Comparison of ENCODE assay signal across 8 mouse cellular contexts in genomic region chr8:84208381-84209380, GRCm38 (mm10). TPM values are rescaled to one million over a fixed set of nuclear protein-coding genes. Genes with fewer than 3 reads are reported as not detected.
DNase-seq lines count a peak whose midpoint lies in the region; ATAC-seq and TF ChIP-seq lines count a peak whose summit lies in the region.

No protein-coding gene starts in this region.

- no peak overlapping the region for H3K4me3 ChIP-seq in spleen, adult 2 months (ENCODE audit: extremely low read depth, insufficient read depth, insufficient read length)
- no peak overlapping the region for H3K4me3 ChIP-seq in liver, embryonic 12.5 days

- no peak overlapping the region for H3K4me2 ChIP-seq in liver, embryonic 12.5 days

- TF ChIP-seq CTCF in spleen, adult 2 months (IDR thresholded peaks at IDR 0.05; ENCODE audit: extremely low read depth, insufficient read depth, insufficient read length, insufficient replicate concordance), result no peak

- H3K27me3 ChIP-seq in spleen, adult 2 months (ENCODE audit: control insufficient read depth, insufficient read depth, low read length), result no peaks in the 10 kb centered on the region
- H3K27me3 ChIP-seq in liver, embryonic 12.5 days (replicated peaks), result no peaks in the 10 kb centered on the region; the same call in 1 of the 2 replicates

- peak overlapping the region; percentile 56 for H3K27ac ChIP-seq in spleen, adult 2 months (ENCODE audit: insufficient read depth, low read length)
- H3K27ac ChIP-seq in liver, embryonic 12.5 days, result peak overlapping the region; percentile 65; the same call in 1 of the 2 replicates

- no peaks in the 10 kb centered on the region for H3K9me3 ChIP-seq in liver, embryonic 12.5 days (replicated peaks)

- DNase-seq in CD4-positive, CD25-positive, alpha-beta regulatory T cell, adult 2 months (ENCODE audit: low read depth, low spot score), result peak; percentile 38
- DNase-seq in spleen, adult 2 months (ENCODE audit: low read depth in 1 of 2, low spot score in 2 of 2), result no peak
- no peak for DNase-seq in spleen, postnatal 10 days (ENCODE audit: low spot score in 2 of 2)
- DNase-seq in thymus, postnatal 0 days (ENCODE audit: low spot score), result peak; percentile 73
- DNase-seq in left cerebral cortex, adult 11 months (ENCODE audit: low spot score), result no peak
- DNase-seq in adrenal gland, adult 18-20 months (ENCODE audit: low spot score in 2 of 2), result no peak

- ATAC-seq in CD4-positive, CD25-positive, alpha-beta regulatory T cell, adult 4 months, result no peak
- no peak for ATAC-seq in liver, embryonic 12.5 days

- H3K4me1 ChIP-seq in spleen, adult 2 months (ENCODE audit: control insufficient read depth, insufficient read depth, insufficient read length), result peaks cover 26% of the 10 kb centered on the region; the same call in 1 of the 2 replicates
- H3K4me1 ChIP-seq in liver, embryonic 12.5 days, result peaks cover 30% of the 10 kb centered on the region

- peaks cover 12% of the 10 kb centered on the region for H3K36me3 ChIP-seq in spleen, adult 2 months (ENCODE audit: control insufficient read depth, insufficient read depth, low read length)
- H3K36me3 ChIP-seq in liver, embryonic 12.5 days, result peaks cover 61% of the 10 kb centered on the region

- TF ChIP-seq POLR2A in spleen, adult 2 months (IDR thresholded peaks at IDR 0.05; ENCODE audit: low read depth, low read length), result no peak

- 28% methylated on average over 17 of the region's 17 CpGs for WGBS in spleen, adult 2 months
- 59% methylated on average over 17 of the region's 17 CpGs for WGBS in liver, embryonic 12.5 days (ENCODE audit: insufficient replicate concordance)

- H3K9ac ChIP-seq in liver, embryonic 12.5 days, result no peak overlapping the region

RNA-seq across cellular contexts. Expression of gene Nanos3, which starts 23.7 kb away (rescaled TPM):
- polyA plus RNA-seq in CD4-positive, CD25-positive, alpha-beta regulatory T cell, adult 4 months (2017; shearing (Covaris generic)), result under 1 TPM in 1 of 2 experiments, not detected in 1; 0.81 TPM
- polyA plus RNA-seq in spleen, adult 2 months (2012; rRNA removed), result 1.2 TPM in 1 of 2 replicates, not detected in the other
- polyA plus RNA-seq in liver, embryonic 12.5 days (2016; fragmentation: Nextera tagmentation; extraction: Ambion mirVana), result 0.61 and 1.3 TPM in 2 replicates
- 5.3 and 6.2 TPM in 2 replicates for polyA plus RNA-seq in thymus, postnatal 0 days (2015; fragmentation: Nextera tagmentation; extraction: Ambion mirVana)
- under 1 TPM in 1 of 2 experiments, not detected in 1; 0.61 TPM for total RNA-seq in adrenal gland, adult 18-20 months (2021)

RNA-seq across cellular contexts. Expression of gene Zswim4, which starts 28.2 kb away (rescaled TPM):
- 1 to 10 TPM; 3.3 to 4.3 TPM for polyA plus RNA-seq in CD4-positive, CD25-positive, alpha-beta regulatory T cell, adult 4 months (2017; shearing (Covaris generic))
- 11.3 and 17.5 TPM in 2 replicates for polyA plus RNA-seq in spleen, adult 2 months (2012; rRNA removed)
- polyA plus RNA-seq in liver, embryonic 12.5 days (2016; fragmentation: Nextera tagmentation; extraction: Ambion mirVana), result 3.6 and 5.0 TPM in 2 replicates
- polyA plus RNA-seq in thymus, postnatal 0 days (2015; fragmentation: Nextera tagmentation; extraction: Ambion mirVana), result 12.7 and 13.2 TPM in 2 replicates
- 10 to 100 TPM; 36.4 to 56.0 TPM for total RNA-seq in adrenal gland, adult 18-20 months (2021)

RNA-seq across cellular contexts. Expression of gene D8Ertd738e, which starts 40.8 kb away (rescaled TPM):
- polyA plus RNA-seq in CD4-positive, CD25-positive, alpha-beta regulatory T cell, adult 4 months (2017; shearing (Covaris generic)), result 100 to 1,000 TPM; 365 to 370 TPM
- 68.3 and 88.3 TPM in 2 replicates for polyA plus RNA-seq in spleen, adult 2 months (2012; rRNA removed)
- polyA plus RNA-seq in liver, embryonic 12.5 days (2016; fragmentation: Nextera tagmentation; extraction: Ambion mirVana), result 249 and 259 TPM in 2 replicates
- 403 and 424 TPM in 2 replicates for polyA plus RNA-seq in thymus, postnatal 0 days (2015; fragmentation: Nextera tagmentation; extraction: Ambion mirVana)
- 100 to 1,000 TPM; 292 to 304 TPM for total RNA-seq in adrenal gland, adult 18-20 months (2021)

RNA-seq across cellular contexts. Expression of gene Mri1, which starts 48.4 kb away (rescaled TPM):
- polyA plus RNA-seq in CD4-positive, CD25-positive, alpha-beta regulatory T cell, adult 4 months (2017; shearing (Covaris generic)), result 1 to 10 TPM; 7.2 to 9.5 TPM
- polyA plus RNA-seq in spleen, adult 2 months (2012; rRNA removed), result 59.5 and 104 TPM in 2 replicates
- 55.4 and 63.1 TPM in 2 replicates for polyA plus RNA-seq in liver, embryonic 12.5 days (2016; fragmentation: Nextera tagmentation; extraction: Ambion mirVana)
- polyA plus RNA-seq in thymus, postnatal 0 days (2015; fragmentation: Nextera tagmentation; extraction: Ambion mirVana), result 80.0 and 85.4 TPM in 2 replicates
- total RNA-seq in adrenal gland, adult 18-20 months (2021), result 10 to 100 TPM; 26.2 to 33.4 TPM

Comparison
In these comparisons a context has a peak if more than half of its experiments do, and no peak if none do; other contexts are left out.
1. DNase-seq: peak in CD4-positive, CD25-positive, alpha-beta regulatory T cell, adult 2 months (single experiment) and thymus, postnatal 0 days (single experiment); none in spleen, adult 2 months (0 of 2), spleen, postnatal 10 days (0 of 2), left cerebral cortex, adult 11 months (single experiment) and adrenal gland, adult 18-20 months (0 of 2).